Mouse (Mus musculus): Measurements from ENCODE around the gene Pdgfa. TPM values are rescaled to one million over a fixed set of nuclear protein-coding genes. Genes with fewer than 3 reads are reported as not detected.
A peak's percentile ranks its signal among the peaks of the same experiment; 100 is the strongest.

Pdgfa gene
- 1.1 to 1.7 TPM in 2 of 3 replicates, not detected in the other for total RNA-seq (2017)

DNA sequence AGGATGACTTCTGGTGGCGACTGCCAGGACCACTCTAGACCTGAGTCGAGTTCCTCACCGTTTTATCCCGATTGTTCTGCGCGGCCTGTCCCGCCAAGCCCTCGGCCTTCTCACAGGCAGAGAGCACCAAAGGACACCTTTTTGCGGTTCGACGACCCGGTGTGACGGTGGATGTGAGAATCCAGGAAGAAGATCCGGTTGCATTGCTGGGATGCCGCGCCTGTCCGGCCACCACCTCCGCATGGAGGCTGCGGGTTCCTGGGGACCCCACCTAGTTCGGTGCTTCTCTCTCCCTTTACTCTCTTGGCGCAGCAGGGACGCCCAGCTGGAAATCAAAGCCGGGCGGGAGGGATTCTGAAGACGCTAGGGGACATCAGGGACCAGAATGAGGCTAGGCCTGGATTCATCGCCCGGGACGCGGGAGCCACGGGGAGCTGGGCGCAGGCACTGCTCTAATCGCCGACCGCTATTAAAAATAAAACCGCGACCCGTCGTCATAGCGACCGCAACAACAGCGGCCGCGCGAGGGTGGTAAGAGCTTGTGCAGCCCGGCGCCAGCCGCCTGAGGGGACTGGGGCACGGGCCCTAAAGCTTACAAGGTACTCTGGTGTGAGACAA lies at the start of gene Pdgfa:
Pdgfa (minus strand) TSS at position 200 of the 618 bp plus-strand sequence.
- no peak for ATAC-seq (replicated peaks; ENCODE audit: insufficient number of reproducible peaks, low FRiP score, low TSS enrichment, poor library complexity, severe bottlenecking)

DNA sequence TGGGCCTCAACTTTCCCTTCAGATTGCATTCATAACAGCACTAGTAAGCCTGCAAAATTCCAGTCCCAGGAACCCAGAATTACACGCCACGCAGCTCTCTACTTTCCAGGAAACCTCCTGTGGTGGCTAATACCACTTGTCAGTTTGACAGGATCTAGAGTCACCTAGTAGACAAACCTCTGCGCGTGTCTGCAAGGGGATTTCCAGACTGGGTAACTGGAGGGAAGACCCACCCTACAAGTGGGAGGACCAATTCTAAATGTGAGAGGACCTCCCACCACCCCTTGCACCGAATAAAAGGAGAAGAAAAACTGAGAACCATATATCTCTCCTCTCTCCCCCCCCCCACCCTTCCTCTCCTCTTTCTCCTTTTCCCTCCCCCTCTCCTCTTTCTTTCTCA lies 49.5 kb upstream of the Pdgfa start:
- ATAC-seq (replicated peaks; ENCODE audit: insufficient number of reproducible peaks, low FRiP score, low TSS enrichment, poor library complexity, severe bottlenecking): no peak

DNA sequence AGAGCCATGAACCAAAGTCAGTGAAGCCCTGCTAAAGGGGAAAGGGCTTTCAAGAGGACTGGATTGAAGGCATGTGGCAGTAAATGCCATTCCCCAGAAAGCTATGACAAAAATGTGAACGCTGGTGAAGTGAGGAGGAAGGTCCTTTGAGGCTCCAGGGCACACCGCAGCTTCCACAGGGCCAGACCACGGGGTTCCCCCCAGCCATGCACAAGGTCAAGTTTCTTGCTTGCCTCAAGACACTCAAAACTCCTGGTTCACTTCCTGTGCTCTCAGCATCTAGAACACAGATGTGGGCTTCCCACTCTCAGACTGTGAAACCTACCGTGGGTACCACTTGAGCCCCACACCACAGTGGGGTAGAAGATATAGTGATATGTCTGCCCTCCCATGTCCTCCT lies 46.4 kb upstream of the Pdgfa start:
- no peak for ATAC-seq (replicated peaks; ENCODE audit: insufficient number of reproducible peaks, low FRiP score, low TSS enrichment, poor library complexity, severe bottlenecking)

- ATAC-seq (replicated peaks; ENCODE audit: insufficient number of reproducible peaks, low FRiP score, low TSS enrichment, poor library complexity, severe bottlenecking): no peak
Observed at GRCm38 (mm10) chr5:139042299-139042698, 45.1 kb upstream of the Pdgfa start.

- ATAC-seq (replicated peaks; ENCODE audit: insufficient number of reproducible peaks, low FRiP score, low TSS enrichment, poor library complexity, severe bottlenecking): no peak
Observed at GRCm38 (mm10) chr5:139035171-139035570, 38.0 kb upstream of the Pdgfa start.

GRCm38 (mm10) chr5:139034746-139035145 lies 37.6 kb upstream of the Pdgfa start:
- no peak for ATAC-seq (replicated peaks; ENCODE audit: insufficient number of reproducible peaks, low FRiP score, low TSS enrichment, poor library complexity, severe bottlenecking)

DNA sequence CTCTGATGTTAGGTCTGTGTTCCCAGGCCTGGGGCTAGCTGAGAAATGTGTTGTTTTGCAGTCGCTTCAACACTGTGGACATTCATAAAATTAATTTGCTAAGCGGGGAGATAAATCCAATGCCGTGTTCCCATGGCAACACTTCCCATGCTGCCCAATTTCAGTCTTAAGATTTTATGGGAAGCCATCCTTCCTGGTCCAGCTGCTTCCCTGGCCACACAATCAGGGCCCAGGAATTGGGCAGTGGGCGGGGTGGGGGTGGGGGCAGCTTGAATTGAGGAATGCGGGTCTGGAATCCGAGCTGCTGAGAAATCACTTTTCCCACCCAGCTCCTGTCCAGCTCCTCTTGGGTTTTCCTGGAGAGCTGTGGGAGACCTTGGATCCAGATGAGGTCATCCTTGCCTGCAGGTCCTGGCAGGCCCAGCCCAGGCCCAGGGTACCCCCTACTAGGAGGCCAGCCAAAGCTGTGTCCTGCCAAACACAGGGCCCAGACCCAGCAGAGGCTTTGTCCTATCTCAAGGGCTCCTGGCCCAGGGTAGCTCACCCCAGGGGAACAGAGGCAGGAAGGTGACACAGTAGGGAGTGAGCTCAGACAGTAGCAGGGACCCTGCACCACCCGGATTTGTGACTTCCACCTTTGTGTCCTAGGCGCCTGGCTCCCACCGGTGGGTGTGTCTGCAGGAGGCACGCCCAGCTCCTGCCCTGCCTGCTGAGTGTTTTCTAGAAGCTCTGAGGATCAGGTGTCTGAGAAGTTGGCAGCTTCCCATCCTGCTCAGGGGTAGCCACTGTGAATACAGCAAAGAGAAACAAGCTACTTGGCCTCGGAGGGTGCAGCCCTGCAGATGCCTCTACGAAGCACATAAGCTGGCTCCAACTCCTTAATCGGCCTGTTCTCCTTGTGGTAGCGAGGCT lies 36.5 kb upstream of the Pdgfa start:
- no peak for ATAC-seq (replicated peaks; ENCODE audit: insufficient number of reproducible peaks, low FRiP score, low TSS enrichment, poor library complexity, severe bottlenecking)

DNA sequence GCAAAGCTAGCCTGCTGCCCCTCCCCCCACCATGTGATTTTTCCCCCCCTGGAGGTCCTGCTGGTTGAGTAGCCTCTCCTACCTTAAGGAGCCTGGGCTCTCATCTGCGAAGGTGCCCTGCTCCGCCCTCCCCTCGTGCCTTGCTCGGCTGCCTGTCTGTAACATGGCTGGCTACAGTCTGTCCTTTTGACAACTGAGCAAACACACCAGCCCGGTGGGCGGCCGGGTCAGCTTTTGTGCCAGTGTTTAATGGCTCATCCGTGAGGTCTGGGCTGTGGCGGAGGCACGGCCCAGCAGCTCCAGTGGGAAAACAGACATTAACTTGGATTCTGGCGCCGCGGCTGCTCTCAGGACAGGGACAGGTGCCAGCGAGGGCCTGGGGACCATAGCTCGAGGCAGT lies 30.4 kb upstream of the Pdgfa start:
- ATAC-seq (replicated peaks; ENCODE audit: insufficient number of reproducible peaks, low FRiP score, low TSS enrichment, poor library complexity, severe bottlenecking): no peak

- peak; percentile 51; the same call in 1 of the 2 replicates for ATAC-seq (replicated peaks; ENCODE audit: insufficient number of reproducible peaks, low FRiP score, low TSS enrichment, poor library complexity, severe bottlenecking)
Observed at GRCm38 (mm10) chr5:139024351-139025105, 27.4 kb upstream of the Pdgfa start.

DNA sequence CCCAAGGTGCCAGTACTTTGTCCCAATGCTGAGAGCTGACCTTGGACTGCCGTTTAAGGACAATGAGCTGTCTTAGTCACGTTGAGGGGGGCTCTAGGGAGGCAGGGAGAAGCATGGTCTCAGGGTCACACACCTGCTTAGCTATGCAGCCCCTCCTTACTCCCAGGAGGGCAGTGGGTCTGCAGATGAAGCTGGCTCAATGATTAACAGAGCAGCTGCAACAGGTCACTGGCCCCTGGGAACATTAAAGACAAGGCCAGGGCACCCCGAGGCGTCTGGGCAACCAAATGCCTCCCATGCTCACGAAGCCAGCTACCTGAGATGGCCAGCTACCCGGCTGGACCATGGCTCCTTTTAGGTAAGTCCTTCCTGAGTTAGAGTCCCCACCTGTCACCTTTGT lies 23.4 kb upstream of the Pdgfa start:
- ATAC-seq (replicated peaks; ENCODE audit: insufficient number of reproducible peaks, low FRiP score, low TSS enrichment, poor library complexity, severe bottlenecking): no peak

- ATAC-seq (replicated peaks; ENCODE audit: insufficient number of reproducible peaks, low FRiP score, low TSS enrichment, poor library complexity, severe bottlenecking): no peak
Observed at GRCm38 (mm10) chr5:139017371-139018124, 20.4 kb upstream of the Pdgfa start.

DNA sequence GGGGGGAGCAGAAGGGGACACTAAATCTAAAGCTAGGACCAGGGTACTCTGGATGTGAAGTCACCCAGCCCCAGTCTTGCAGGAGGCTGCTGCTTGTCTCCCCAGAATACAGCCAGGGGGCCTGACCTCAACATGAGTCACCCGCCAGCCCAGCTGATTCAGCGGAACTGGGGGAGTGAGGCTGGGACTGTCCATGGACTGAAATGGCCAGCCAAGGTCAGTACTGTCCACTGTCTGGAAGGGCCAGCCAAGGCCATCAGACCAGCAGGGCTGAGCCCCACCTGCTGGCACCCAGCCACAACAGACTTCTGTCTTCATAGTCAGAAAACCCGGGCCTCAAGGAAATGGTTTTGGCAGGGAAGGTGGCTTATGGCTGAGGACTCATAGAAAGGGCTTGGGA lies 17.9 kb upstream of the Pdgfa start:
- no peak for ATAC-seq (replicated peaks; ENCODE audit: insufficient number of reproducible peaks, low FRiP score, low TSS enrichment, poor library complexity, severe bottlenecking)

DNA sequence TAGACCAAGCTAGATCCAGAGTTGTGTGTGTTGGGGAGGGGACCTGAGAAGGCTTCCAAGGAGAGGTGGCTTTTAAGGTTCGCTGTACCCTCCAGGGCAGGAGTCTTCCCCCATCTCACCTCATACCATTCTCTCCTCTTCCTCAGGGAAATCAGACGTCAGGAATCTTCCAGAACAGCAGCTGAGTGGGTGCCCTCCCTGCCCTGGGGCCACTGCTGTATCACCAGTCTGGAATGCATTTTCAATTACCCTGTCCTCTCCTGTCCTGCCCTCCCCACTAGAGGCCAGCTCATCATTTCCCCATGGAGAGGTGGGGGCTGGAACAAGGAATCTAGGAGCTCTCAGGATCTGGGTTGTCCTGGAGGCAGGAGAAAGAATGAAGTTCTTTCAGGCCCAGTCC lies 13.5 kb upstream of the Pdgfa start:
- no peak for ATAC-seq (replicated peaks; ENCODE audit: insufficient number of reproducible peaks, low FRiP score, low TSS enrichment, poor library complexity, severe bottlenecking)

GRCm38 (mm10) chr5:139007141-139007775 lies 10.1 kb upstream of the Pdgfa start:
- no peak for ATAC-seq (replicated peaks; ENCODE audit: insufficient number of reproducible peaks, low FRiP score, low TSS enrichment, poor library complexity, severe bottlenecking)

DNA sequence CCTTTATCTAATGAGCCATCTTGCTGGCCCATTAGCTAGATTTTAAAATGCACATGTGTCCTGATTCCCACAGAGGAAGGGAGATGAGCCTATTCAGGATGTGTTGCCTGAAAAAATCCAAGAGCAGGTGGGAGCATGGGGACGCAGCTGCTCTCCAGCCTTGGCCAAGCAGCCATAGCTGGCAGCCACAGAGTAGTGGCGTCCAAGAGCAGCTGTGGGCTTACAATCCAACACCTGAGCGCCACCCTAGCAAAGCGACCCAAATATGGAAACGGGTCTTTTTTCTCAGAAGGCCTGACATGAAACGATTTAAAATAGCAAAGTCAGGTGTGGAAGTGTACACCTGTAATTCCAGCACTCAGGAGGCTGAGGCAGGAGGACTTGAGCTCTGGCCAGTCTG lies 7.4 kb upstream of the Pdgfa start:
- no peak for ATAC-seq (replicated peaks; ENCODE audit: insufficient number of reproducible peaks, low FRiP score, low TSS enrichment, poor library complexity, severe bottlenecking)

DNA sequence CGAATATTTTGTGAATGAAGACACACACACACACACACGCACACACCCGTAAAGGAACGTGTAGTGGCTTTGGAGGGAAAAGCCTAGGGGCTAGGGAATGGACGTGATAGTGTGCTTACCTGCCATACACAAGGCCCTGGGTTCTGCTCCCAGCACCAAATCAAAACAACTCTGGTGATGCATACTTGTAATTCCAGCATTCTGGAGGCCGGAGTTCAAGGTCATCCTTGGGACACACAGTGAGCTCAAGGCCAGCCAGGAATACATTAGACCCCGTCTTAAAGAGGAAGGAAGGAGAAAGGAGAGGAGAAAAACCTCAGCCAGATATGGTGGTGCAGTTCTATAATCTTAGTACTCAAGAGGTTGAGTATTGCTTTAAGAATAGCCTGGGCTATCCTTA lies 2.5 kb upstream of the Pdgfa start:
- no peak for ATAC-seq (replicated peaks; ENCODE audit: insufficient number of reproducible peaks, low FRiP score, low TSS enrichment, poor library complexity, severe bottlenecking)

- no peak for ATAC-seq (replicated peaks; ENCODE audit: insufficient number of reproducible peaks, low FRiP score, low TSS enrichment, poor library complexity, severe bottlenecking)
Observed at GRCm38 (mm10) chr5:138997936-138998580, 888 bp upstream of the Pdgfa start.

All from monocyte, adult 5-6 weeks (primary cell).